Mouse (Mus musculus): ENCODE results near the gene Wtap. TPM values are rescaled to one million over a fixed set of nuclear protein-coding genes. Genes with fewer than 3 reads are reported as not detected.

Wtap gene
- polyA plus RNA-seq (2014; fragmentation: Illumina TruSeq; extraction: RNeasy Lipid Tissue Mini Kit (QIAGEN cat#74804); ENCODE audit: low read depth, low replicate concordance), result 58.0 TPM

GRCm38 (mm10) chr17:12994069-12994468, at the start of gene Wtap:
Gene Wtap, minus strand, starts transcription at chr17:12994169.

GRCm38 (mm10) chr17:13006546-13006945, 12.6 kb upstream of the Wtap start, which contains the start of gene Sod2:
Gene Sod2, plus strand, starts transcription at chr17:13006846.

DNA sequence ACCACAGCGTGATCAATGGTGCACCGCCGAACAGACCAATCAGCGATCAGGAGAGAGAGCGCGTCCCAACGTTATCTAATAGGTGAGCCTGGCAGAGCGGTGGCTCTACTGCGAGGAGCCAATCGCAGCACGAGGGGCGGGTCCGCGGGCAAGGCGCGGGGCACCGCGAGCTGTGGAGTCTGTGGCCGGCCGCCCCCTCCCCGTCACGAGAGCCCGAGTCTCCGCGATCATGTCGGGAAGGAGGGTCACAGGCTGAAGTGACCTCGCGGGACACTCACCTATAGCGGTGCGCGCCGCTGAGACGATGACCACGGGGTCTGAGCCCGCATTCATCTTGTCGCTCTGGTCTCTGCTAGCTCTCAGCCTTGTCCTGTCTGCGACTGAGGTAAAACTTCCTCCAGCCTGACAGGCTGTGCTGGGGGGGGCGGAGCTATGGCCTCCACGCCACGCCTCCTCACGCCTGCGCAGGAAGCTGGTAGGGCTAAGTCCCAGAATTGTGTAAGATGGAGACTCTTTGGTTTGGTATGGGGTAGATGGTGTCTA, 33.6 kb downstream of the Wtap start, which contains the start of gene Acat2:
Gene Acat2, minus strand, starts transcription at position 417 of the 543 bp plus-strand sequence.

DNA sequence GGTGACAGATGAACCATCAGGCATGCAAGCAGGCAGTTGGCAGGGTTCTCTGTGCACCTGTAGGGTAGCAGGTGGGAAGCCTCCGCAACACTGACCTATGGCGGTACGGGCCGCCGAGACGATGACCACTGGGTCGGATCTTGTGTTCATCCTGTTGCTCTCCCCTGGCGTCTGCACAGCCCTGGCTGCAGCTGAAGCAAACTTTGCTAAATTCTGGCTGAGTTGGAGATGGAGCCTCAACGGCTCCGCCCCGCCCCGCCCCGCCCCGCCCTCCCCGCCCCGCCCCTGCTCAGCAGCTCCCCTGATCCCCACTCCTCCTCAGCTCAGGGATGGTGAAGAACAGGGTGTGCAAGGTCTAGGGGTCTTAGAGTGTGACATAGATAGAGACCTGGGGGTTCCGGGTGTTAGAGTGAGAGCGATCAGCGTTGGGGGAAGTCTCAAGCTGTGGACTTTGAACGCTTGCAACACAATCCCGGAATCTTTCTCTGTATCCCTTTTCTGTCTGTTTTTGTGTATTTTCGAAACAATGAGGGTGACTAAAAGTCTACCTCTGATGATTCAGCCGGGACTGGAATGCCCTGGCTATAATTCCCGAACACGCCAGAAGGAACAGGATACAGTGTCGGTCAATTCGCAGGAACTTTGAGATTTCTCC, 53.7 kb downstream of the Wtap start, which contains the start of gene Acat3:
Gene Acat3, minus strand, starts transcription at position 450 of the 655 bp plus-strand sequence.

Other genes with a start within 250 kb of the Wtap start
- 17.5 TPM for gene Igf2r, start 224.5 kb downstream of the Wtap start, polyA plus RNA-seq (2014; fragmentation: Illumina TruSeq; extraction: RNeasy Lipid Tissue Mini Kit (QIAGEN cat#74804); ENCODE audit: low read depth, low replicate concordance)
- gene Mas1, start 126.0 kb downstream of the Wtap start, polyA plus RNA-seq (2014; fragmentation: Illumina TruSeq; extraction: RNeasy Lipid Tissue Mini Kit (QIAGEN cat#74804); ENCODE audit: low read depth, low replicate concordance), result 0.78 TPM
- gene Mrgprh, start 118.1 kb downstream of the Wtap start, polyA plus RNA-seq (2014; fragmentation: Illumina TruSeq; extraction: RNeasy Lipid Tissue Mini Kit (QIAGEN cat#74804); ENCODE audit: low read depth, low replicate concordance), result 0.51 TPM
- gene Pnldc1, start 83.9 kb downstream of the Wtap start, polyA plus RNA-seq (2014; fragmentation: Illumina TruSeq; extraction: RNeasy Lipid Tissue Mini Kit (QIAGEN cat#74804); ENCODE audit: low read depth, low replicate concordance), result 2.6 TPM
- gene Tcp1, start 78.5 kb downstream of the Wtap start, polyA plus RNA-seq (2014; fragmentation: Illumina TruSeq; extraction: RNeasy Lipid Tissue Mini Kit (QIAGEN cat#74804); ENCODE audit: low read depth, low replicate concordance), result 182 TPM
- gene Mrpl18, start 77.8 kb downstream of the Wtap start, polyA plus RNA-seq (2014; fragmentation: Illumina TruSeq; extraction: RNeasy Lipid Tissue Mini Kit (QIAGEN cat#74804); ENCODE audit: low read depth, low replicate concordance), result 58.1 TPM
- gene Acat3, start 53.6 kb downstream of the Wtap start, polyA plus RNA-seq (2014; fragmentation: Illumina TruSeq; extraction: RNeasy Lipid Tissue Mini Kit (QIAGEN cat#74804); ENCODE audit: low read depth, low replicate concordance), result 18.5 TPM
- 161 TPM for gene Acat2, start 33.4 kb downstream of the Wtap start, polyA plus RNA-seq (2014; fragmentation: Illumina TruSeq; extraction: RNeasy Lipid Tissue Mini Kit (QIAGEN cat#74804); ENCODE audit: low read depth, low replicate concordance)
- 153 TPM for gene Sod2, start 12.7 kb upstream of the Wtap start, polyA plus RNA-seq (2014; fragmentation: Illumina TruSeq; extraction: RNeasy Lipid Tissue Mini Kit (QIAGEN cat#74804); ENCODE audit: low read depth, low replicate concordance)
- not detected for gene Gpr31b, start 58.1 kb upstream of the Wtap start, polyA plus RNA-seq (2014; fragmentation: Illumina TruSeq; extraction: RNeasy Lipid Tissue Mini Kit (QIAGEN cat#74804); ENCODE audit: low read depth, low replicate concordance)
- 6.8 TPM for gene Tcp10b, start 66.9 kb upstream of the Wtap start, polyA plus RNA-seq (2014; fragmentation: Illumina TruSeq; extraction: RNeasy Lipid Tissue Mini Kit (QIAGEN cat#74804); ENCODE audit: low read depth, low replicate concordance)
- gene Unc93a, start 137.6 kb upstream of the Wtap start, polyA plus RNA-seq (2014; fragmentation: Illumina TruSeq; extraction: RNeasy Lipid Tissue Mini Kit (QIAGEN cat#74804); ENCODE audit: low read depth, low replicate concordance), result 1.2 TPM
- 0.22 TPM for gene Smok2a, start 227.0 kb upstream of the Wtap start, polyA plus RNA-seq (2014; fragmentation: Illumina TruSeq; extraction: RNeasy Lipid Tissue Mini Kit (QIAGEN cat#74804); ENCODE audit: low read depth, low replicate concordance)
- gene Smok2b, start 236.1 kb upstream of the Wtap start, polyA plus RNA-seq (2014; fragmentation: Illumina TruSeq; extraction: RNeasy Lipid Tissue Mini Kit (QIAGEN cat#74804); ENCODE audit: low read depth, low replicate concordance), result not detected